Mouse (Mus musculus): Measurements from ENCODE around the gene Mmp23. TPM values are rescaled to one million over a fixed set of nuclear protein-coding genes. Genes with fewer than 3 reads are reported as not detected.
A peak's percentile ranks its signal among the peaks of the same experiment; 100 is the strongest.

Mmp23 gene
- polyA plus RNA-seq, 1 experiment from 2014 or later: 5.8 TPM

GRCm38 (mm10) chr4:155611860-155612259, 41.3 kb downstream of the Mmp23 start:
- WGBS: 93% methylated on average over 3 of the region's 3 CpGs
- Histone ChIP-seq H3K4me3 (no peak overlapping the region), H3K36me3 (replicated peaks) (peaks cover 83% of the 10 kb centered on the region), H3K27ac (replicated peaks) (no peak overlapping the region), H3K9me3 (no peaks in the 10 kb centered on the region), H3K27me3 (replicated peaks; ENCODE audit: low read depth, poor library complexity, severe bottlenecking) (no peaks in the 10 kb centered on the region), H3K4me1 (no peaks in the 10 kb centered on the region)
- no peak for DNase-seq (ENCODE audit: low spot score)

GRCm38 (mm10) chr4:155606825-155607224, 46.4 kb downstream of the Mmp23 start:
- H3K4me3 ChIP-seq: no peak overlapping the region
- no peak for DNase-seq (ENCODE audit: low spot score)
- H3K36me3 ChIP-seq (replicated peaks): peaks cover 80% of the 10 kb centered on the region
- 82% methylated on average over 2 of the region's 2 CpGs for WGBS
- no peaks in the 10 kb centered on the region for H3K9me3 ChIP-seq
- no peak overlapping the region for H3K27ac ChIP-seq (replicated peaks)
- peaks cover 14% of the 10 kb centered on the region for H3K4me1 ChIP-seq
- H3K27me3 ChIP-seq (replicated peaks; ENCODE audit: low read depth, poor library complexity, severe bottlenecking): no peaks in the 10 kb centered on the region

DNA sequence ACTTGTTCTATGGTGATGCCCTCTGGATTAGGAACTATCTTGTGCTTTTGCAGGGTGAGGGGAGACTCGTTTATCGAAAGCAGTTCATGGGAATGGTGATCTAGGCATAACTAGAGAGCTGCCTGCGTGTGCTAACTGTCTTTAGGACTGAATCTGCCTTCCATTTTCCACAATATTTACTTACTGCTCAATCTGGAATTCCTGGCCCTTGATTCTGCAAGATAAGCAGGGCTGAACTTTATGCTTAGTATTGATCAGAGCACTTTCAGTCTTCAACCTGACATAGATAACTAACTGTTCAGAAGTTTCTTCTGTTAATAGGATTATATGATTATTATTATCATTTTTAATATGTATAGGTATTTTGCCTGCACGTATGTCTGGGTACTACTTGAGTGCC, 48.1 kb downstream of the Mmp23 start:
- 95% methylated on average over 4 of the region's 4 CpGs for WGBS
- Histone ChIP-seq H3K9me3 (no peaks in the 10 kb centered on the region), H3K4me3 (no peak overlapping the region), H3K27ac (replicated peaks) (no peak overlapping the region), H3K27me3 (replicated peaks; ENCODE audit: low read depth, poor library complexity, severe bottlenecking) (no peaks in the 10 kb centered on the region), H3K4me1 (peaks cover 19% of the 10 kb centered on the region), H3K36me3 (replicated peaks) (peaks cover 65% of the 10 kb centered on the region)
- no peak for DNase-seq (ENCODE audit: low spot score)

- no peak for DNase-seq (ENCODE audit: low spot score)
- Histone ChIP-seq H3K4me1 (peaks cover 20% of the 10 kb centered on the region), H3K27ac (replicated peaks) (no peak overlapping the region), H3K9me3 (no peaks in the 10 kb centered on the region), H3K27me3 (replicated peaks; ENCODE audit: low read depth, poor library complexity, severe bottlenecking) (no peaks in the 10 kb centered on the region), H3K4me3 (no peak overlapping the region), H3K36me3 (replicated peaks) (peaks cover 55% of the 10 kb centered on the region)
- 91% methylated on average over 6 of the region's 6 CpGs for WGBS
These were observed 49.4 kb downstream of the Mmp23 start for GRCm38 (mm10) chr4:155603801-155604200.

DNA sequence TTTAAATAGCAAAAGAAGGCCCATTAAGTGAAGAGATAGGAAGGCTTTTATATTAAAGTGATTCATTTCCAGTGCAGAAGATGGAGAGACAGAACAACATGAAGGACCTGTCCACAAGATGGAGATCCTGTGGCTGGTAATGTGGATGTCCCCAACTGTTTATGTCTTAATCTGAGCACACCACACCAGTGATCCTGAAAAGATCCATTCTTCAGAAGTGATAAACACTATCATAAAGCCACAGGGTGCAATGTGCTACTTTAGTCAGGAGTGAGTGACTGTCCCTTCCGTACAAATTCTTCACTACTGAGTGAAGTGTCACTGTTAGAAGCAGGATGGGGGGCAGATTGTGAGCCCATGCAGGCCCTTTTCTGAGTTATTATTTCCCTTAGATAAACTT, 50.4 kb downstream of the Mmp23 start:
- WGBS: 95% methylated on average over 1 of the region's 1 CpGs
- Histone ChIP-seq H3K4me3 (peak overlapping the region; percentile 100), H3K9me3 (no peaks in the 10 kb centered on the region), H3K4me1 (peaks cover 24% of the 10 kb centered on the region), H3K27ac (replicated peaks) (no peak overlapping the region), H3K27me3 (replicated peaks; ENCODE audit: low read depth, poor library complexity, severe bottlenecking) (no peaks in the 10 kb centered on the region), H3K36me3 (replicated peaks) (peaks cover 52% of the 10 kb centered on the region)
- no peak for DNase-seq (ENCODE audit: low spot score)

DNA sequence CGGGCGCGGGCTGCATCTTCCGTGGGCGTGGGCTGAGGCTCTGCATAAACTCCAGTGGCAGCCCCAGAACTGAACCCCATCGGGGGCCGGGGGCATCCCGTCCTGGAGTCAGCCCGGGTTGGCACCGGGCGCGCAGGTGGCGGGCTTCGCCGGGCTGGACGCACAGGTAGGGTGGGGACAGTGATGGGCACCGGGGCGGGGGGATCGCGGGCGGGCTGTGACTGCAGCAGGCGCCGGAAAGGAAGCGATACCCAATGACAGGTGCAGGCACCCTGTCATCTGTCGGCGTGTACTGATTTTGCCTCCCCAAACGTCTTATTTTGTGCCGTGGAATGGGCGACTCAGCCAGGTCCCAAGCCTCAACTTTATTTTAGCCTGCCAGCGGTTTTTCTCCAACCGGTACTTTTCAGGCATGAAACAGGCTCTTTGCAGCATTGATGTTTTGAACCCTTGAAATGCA, 51.2 kb downstream of the Mmp23 start:
- DNase-seq (ENCODE audit: low spot score): no peak
- H3K9me3 ChIP-seq: no peaks in the 10 kb centered on the region
- H3K36me3 ChIP-seq (replicated peaks): peaks cover 45% of the 10 kb centered on the region
- peak overlapping the region; percentile 100 for H3K27ac ChIP-seq (replicated peaks)
- H3K4me1 ChIP-seq: peaks cover 24% of the 10 kb centered on the region
- no peaks in the 10 kb centered on the region for H3K27me3 ChIP-seq (replicated peaks; ENCODE audit: low read depth, poor library complexity, severe bottlenecking)
- 2% methylated on average over 31 of the region's 31 CpGs for whole genome bisulfite sequencing
- peak overlapping the region; percentile 100 for H3K4me3 ChIP-seq

DNA sequence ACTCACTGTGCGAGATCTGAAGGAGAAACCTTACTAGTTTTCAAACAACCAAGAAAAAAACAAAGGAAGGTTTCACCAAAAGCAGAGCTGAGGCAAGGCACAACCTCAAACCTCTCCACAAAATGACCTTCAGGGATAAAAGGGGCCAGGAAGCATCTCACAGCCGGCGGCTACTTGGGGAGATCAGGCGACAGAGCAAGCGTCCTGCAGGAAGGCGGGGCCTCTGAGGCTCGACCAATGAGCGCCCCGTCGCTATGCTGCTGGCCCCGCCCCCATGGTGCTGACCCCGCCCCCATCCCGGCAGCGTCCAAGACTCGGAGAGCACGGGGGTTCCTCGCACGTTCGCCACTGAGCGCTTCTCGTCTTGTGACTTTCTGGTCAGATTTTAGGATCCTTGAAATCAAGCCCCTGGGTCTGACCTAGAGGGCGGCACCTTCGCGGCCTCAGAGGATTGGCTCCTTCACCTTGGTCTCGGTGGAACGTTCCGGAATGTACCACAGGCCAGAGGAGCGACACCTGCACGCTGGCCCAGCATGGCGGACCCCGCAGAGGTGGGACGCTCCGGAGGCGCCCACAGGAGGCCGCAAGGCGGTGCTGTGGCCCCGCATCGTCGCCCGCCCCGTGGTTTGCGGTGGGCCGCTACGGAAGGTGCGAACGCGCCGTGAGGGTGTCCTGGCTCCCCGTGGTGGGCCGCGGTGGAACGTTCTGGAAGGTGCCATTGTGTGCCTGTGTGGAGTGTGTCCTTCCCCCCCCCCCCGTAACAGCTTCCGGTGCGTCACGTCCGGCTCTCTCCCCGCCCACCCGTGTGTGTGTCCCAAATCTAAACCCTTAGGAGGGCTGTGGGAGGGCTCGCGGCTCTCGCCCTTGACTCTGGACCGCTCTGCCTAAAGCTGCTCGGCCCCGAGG, 51.8 kb downstream of the Mmp23 start, which contains the start of gene Slc35e2:
Slc35e2 (plus strand) TSS at position 326 of the 906 bp plus-strand sequence.
- DNase-seq (ENCODE audit: low spot score): peak; percentile 97
- no peaks in the 10 kb centered on the region for H3K9me3 ChIP-seq
- peak within 1 kb of the TSS; percentile 100 for H3K27ac ChIP-seq (replicated peaks)
- peaks cover 24% of the 10 kb centered on the region for H3K4me1 ChIP-seq
- H3K4me3 ChIP-seq: peak within 1 kb of the TSS; percentile 100
- H3K27me3 ChIP-seq (replicated peaks; ENCODE audit: low read depth, poor library complexity, severe bottlenecking): no peaks in the 10 kb centered on the region
- peaks cover 38% of the 10 kb centered on the region for H3K36me3 ChIP-seq (replicated peaks)
- WGBS: under 1% methylated on average over 65 of the region's 65 CpGs

Other genes with a start within 250 kb of the Mmp23 start
- 6.7 and 7.3 TPM in 2 replicates for gene Cfap74, start 244.2 kb downstream of the Mmp23 start, polyA plus RNA-seq (2016; fragmentation: Nextera tagmentation; extraction: Ambion mirVana)
- 0.16 TPM in 1 of 2 replicates, not detected in the other for gene Tmem52, start 184.3 kb downstream of the Mmp23 start, polyA plus RNA-seq (2016; fragmentation: Nextera tagmentation; extraction: Ambion mirVana)
- gene Gnb1, start 162.0 kb downstream of the Mmp23 start, polyA plus RNA-seq (2016; fragmentation: Nextera tagmentation; extraction: Ambion mirVana): 642 and 655 TPM in 2 replicates
- 108 and 109 TPM in 2 replicates for gene Nadk, start 91.0 kb downstream of the Mmp23 start, polyA plus RNA-seq (2016; fragmentation: Nextera tagmentation; extraction: Ambion mirVana)
- 13.5 and 13.7 TPM in 2 replicates for gene Slc35e2, start 52.0 kb downstream of the Mmp23 start, polyA plus RNA-seq (2016; fragmentation: Nextera tagmentation; extraction: Ambion mirVana)
- 77.7 and 79.9 TPM in 2 replicates for gene Cdk11b, start 28.5 kb downstream of the Mmp23 start, polyA plus RNA-seq (2016; fragmentation: Nextera tagmentation; extraction: Ambion mirVana)
- not detected in 2 replicates for gene Gm10563, start 8.0 kb downstream of the Mmp23 start, polyA plus RNA-seq (2016; fragmentation: Nextera tagmentation; extraction: Ambion mirVana)
- 19.3 and 20.0 TPM in 2 replicates for gene Mib2, start 15.8 kb upstream of the Mmp23 start, polyA plus RNA-seq (2016; fragmentation: Nextera tagmentation; extraction: Ambion mirVana)
- gene Fndc10, start 41.0 kb upstream of the Mmp23 start, polyA plus RNA-seq (2016; fragmentation: Nextera tagmentation; extraction: Ambion mirVana): 1.5 and 1.8 TPM in 2 replicates
- gene Ssu72, start 51.4 kb upstream of the Mmp23 start, polyA plus RNA-seq (2016; fragmentation: Nextera tagmentation; extraction: Ambion mirVana): 158 and 167 TPM in 2 replicates
- 0.53 and 0.79 TPM in 2 replicates for gene Tmem240, start 81.4 kb upstream of the Mmp23 start, polyA plus RNA-seq (2016; fragmentation: Nextera tagmentation; extraction: Ambion mirVana)
- gene Atad3a, start 107.7 kb upstream of the Mmp23 start, polyA plus RNA-seq (2016; fragmentation: Nextera tagmentation; extraction: Ambion mirVana): 132 and 137 TPM in 2 replicates
- 8.6 and 9.3 TPM in 2 replicates for gene Vwa1, start 121.3 kb upstream of the Mmp23 start, polyA plus RNA-seq (2016; fragmentation: Nextera tagmentation; extraction: Ambion mirVana)
- gene Tmem88b, start 132.5 kb upstream of the Mmp23 start, polyA plus RNA-seq (2016; fragmentation: Nextera tagmentation; extraction: Ambion mirVana): 0.59 and 0.61 TPM in 2 replicates
- gene Ankrd65, start 137.1 kb upstream of the Mmp23 start, polyA plus RNA-seq (2016; fragmentation: Nextera tagmentation; extraction: Ambion mirVana): 0.20 TPM in 1 of 2 replicates, not detected in the other
- 254 and 259 TPM in 2 replicates for gene Mrpl20, start 149.5 kb upstream of the Mmp23 start, polyA plus RNA-seq (2016; fragmentation: Nextera tagmentation; extraction: Ambion mirVana)
- 179 and 187 TPM in 2 replicates for gene Ccnl2, start 159.1 kb upstream of the Mmp23 start, polyA plus RNA-seq (2016; fragmentation: Nextera tagmentation; extraction: Ambion mirVana)
- 170 and 178 TPM in 2 replicates for gene Aurkaip1, start 177.9 kb upstream of the Mmp23 start, polyA plus RNA-seq (2016; fragmentation: Nextera tagmentation; extraction: Ambion mirVana)
- 43.6 and 43.9 TPM in 2 replicates for gene Mxra8, start 186.3 kb upstream of the Mmp23 start, polyA plus RNA-seq (2016; fragmentation: Nextera tagmentation; extraction: Ambion mirVana)
- gene Dvl1, start 194.0 kb upstream of the Mmp23 start, polyA plus RNA-seq (2016; fragmentation: Nextera tagmentation; extraction: Ambion mirVana): 4.3 and 5.0 TPM in 2 replicates
- gene Tas1r3, start 210.0 kb upstream of the Mmp23 start, polyA plus RNA-seq (2016; fragmentation: Nextera tagmentation; extraction: Ambion mirVana): 0.29 and 0.43 TPM in 2 replicates
- gene Cptp, start 216.1 kb upstream of the Mmp23 start, polyA plus RNA-seq (2016; fragmentation: Nextera tagmentation; extraction: Ambion mirVana): 18.6 and 19.4 TPM in 2 replicates
- 97.9 and 109 TPM in 2 replicates for gene Ints11, start 216.2 kb upstream of the Mmp23 start, polyA plus RNA-seq (2016; fragmentation: Nextera tagmentation; extraction: Ambion mirVana)
- gene Pusl1, start 238.4 kb upstream of the Mmp23 start, polyA plus RNA-seq (2016; fragmentation: Nextera tagmentation; extraction: Ambion mirVana): 50.1 and 52.7 TPM in 2 replicates
- 24.1 and 28.0 TPM in 2 replicates for gene Acap3, start 238.4 kb upstream of the Mmp23 start, polyA plus RNA-seq (2016; fragmentation: Nextera tagmentation; extraction: Ambion mirVana)